Mouse (Mus musculus) cerebellum, postnatal 10 days (tissue): ENCODE data around the gene Car6.

ENCODE experiments used
- DNase-seq, 2 experiments: peaks; one replicate each; pipeline ENCODE4 v3.0.0; 2021; ENCODE audit warnings: mixed read lengths in 2 of 2

Gene Car6

DNA sequence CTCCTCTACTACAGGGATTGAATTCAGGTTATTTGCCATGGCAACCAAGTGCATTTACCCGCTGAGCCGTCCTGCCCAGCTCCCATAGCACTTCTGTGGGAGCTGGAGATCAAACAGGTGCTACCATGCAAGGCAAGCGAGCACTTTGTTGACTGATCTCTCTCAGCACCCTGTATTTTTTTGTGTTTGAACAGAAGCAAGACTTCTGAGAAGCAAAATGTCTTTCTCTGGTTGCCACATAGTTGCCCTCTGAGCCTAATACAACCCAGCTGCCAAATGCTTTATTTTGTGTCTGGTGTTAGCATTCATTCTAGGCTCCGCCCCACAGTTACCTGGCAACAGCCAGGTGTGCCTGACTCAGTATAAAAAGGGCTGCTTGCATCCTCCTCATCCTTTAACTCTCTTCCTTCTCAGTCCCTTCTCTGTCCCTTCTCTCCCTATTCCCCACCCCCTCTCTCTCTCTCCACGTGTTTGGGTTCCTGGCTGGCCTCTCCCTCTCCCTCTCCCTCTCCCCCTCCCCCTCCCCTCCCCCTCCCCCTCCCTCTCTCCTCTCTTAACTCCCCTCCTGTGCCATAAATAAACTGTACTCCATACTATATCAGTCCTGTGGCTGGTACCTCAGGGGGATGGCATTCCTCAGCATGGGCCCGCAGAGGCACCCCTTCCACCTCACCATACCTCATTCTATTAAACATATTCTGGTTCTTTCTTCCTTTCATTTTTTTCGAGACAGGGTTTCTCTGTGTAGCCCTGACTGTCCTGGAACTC lies 27.6 kb upstream of the Car6 start:
- no peak for DNase-seq

DNA sequence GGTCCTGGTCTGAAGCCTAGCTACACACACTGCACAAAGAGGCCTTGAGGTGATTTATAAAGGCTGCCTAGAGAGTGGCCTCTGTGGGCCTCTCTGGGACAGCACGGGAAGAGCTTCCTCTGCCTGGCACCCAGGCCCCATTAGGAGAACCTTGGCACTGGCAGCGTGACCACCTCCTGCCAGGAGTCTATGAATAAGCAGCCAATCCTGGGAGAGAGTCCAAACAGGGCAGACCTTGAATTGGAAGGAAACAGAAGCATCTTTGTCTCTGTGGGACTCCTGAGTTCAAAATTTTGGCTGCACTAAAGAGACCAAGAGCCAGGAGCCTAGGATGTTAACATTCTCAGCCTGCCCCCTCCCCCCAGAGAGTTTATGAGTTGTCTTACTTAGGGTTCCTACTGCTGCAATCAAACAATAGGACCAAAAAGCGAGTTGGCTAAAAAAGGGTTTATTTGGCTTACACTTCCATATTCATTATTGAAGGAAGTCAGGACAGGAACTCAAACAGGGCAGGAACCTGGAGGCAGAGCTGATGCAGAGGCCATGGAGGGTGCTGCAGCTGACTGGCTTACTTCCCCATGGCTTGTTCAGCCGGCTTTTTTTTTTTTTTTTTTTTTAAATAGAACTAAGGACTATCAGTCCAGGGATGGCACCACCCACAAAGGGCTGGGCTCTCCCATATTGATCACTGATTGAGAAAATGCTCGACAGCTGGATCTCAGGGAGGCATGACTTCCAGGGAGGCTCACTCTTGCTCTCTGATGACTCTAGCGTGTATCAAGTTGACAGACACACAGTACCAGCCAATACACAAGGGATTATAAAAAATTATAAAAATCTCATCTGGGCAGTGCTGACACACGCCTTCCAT lies 25.9 kb upstream of the Car6 start:
- peak; percentile 96 to 97 for DNase-seq

DNA sequence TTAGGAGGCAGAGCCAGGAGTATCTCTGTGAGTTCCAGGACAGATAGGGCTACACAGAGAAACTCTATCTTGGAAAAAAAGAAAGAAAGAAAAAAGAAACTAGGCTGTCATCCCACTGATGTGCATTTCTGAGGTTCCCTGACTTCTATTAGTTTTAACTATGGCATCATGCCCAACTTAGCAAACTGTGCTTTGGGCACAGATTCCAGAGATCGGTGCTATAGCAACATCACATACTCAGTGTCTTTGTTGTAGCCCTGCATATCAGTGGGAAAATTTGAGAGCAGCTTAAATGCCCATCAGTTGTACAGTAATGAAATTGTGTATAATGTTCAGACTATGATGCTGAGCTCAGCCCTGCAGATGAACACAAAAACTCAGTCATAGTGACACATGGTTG lies 24.6 kb upstream of the Car6 start:
- no peak for DNase-seq

DNA sequence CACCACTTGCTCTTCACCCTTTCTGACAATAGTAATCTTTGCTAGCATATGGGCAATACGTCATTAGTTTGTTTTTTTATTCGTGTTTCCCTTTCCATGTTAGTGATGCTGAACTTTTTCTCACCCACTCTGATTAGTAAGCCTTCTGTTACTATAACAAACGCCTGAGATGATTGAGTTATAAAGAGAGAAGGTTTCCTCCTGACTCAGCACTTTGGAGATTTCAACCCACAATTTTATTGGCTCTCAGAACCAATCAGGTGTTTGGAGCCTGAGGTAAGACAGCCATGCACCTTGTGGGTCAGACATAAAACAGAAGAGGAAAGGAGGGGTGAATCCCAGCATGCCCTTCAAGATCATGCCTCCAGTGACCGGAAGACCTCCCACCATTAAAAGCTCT lies 22.7 kb upstream of the Car6 start:
- DNase-seq, result no peak

DNA sequence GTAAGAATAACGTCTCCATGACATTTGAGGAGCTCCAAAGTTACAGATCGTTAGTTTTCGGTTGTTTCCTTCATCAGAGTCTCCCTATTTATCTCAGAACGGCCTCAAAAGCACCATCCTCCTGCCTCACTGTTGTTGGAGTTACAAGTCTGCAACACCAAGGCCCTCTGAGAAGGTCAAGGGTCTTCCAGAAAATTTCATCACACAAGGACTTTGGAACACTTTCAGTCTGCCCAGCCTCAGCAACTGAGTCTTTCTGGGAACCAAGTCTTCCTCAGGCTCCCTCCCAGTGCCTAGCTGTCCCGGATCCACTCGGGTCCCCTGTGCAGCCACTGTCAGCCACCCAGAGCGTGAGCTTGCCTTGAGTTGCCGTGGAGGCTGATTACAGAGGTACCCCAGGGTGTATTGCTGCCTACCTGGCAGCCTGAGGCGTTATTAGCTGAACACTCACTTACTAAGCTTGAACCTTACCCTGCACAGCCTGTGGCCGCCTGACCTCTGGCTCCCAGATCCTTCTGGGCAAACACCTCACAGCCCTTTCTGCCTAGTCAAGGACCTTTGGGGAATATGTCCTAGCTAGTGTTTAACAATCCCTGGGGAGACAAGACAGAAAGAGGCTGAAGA lies 20.0 kb upstream of the Car6 start:
- no peak for DNase-seq

DNA sequence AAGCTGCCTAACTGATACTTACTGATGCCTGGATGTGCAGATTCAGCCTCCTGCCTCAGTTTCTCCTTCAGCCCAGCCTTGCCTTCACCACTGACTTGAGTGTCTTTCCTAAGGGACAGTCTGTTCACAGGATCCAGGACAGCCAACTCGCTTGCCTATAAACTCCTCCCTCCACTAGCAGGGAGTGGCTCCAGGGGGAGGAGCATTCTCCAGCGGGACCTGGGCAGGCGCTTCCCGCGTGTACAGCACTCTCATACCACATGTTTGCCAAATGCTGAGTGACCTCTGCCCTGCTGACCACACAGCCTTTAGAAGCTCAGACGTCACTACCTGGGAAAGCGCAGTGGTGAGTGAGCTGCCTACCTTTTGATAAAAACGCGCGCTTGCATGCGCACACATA lies 19.5 kb upstream of the Car6 start:
- DNase-seq, result no peak

DNA sequence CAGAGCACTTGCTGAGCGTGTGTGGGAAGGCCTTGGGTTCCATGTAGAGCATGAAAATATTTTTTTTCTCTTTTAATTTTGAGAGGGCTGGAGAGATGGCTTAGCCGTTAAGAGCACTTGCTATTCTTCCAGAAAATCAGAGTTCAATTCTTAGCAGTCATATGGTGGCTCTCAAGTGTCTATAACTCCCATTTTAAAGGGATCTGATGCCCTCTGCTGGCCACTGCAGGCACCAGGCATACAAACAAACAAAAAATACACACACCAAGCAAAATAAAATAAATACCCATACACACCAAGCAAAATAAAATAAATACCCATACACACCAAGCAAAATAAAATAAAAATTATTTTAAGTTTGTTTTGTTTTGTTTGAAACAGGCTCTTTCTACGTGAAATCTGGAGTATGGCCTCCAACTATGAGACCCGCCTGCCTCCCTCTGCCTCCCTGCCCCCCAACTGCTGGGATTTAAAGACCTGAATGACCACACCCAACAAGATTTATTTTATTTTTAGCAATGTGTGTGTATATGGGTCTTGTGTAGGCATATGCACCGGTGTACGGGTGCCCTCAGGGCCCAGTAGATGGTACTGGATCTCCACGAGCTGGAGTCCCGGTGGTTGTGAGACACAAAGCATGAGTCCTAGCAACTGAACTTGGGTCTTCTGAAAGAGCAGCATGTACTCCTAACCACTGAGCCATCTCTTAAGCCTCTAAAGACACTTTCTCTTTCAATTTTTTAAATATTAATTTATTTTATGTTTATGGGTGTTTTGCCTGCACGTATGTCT lies 18.6 kb upstream of the Car6 start:
- DNase-seq, result peak; percentile 84 to 85

GRCm38 (mm10) chr4:150217935-150218334 lies 16.8 kb upstream of the Car6 start:
- DNase-seq, result no peak

- DNase-seq, result no peak
These were observed 16.0 kb upstream of the Car6 start for GRCm38 (mm10) chr4:150217042-150217554.

DNA sequence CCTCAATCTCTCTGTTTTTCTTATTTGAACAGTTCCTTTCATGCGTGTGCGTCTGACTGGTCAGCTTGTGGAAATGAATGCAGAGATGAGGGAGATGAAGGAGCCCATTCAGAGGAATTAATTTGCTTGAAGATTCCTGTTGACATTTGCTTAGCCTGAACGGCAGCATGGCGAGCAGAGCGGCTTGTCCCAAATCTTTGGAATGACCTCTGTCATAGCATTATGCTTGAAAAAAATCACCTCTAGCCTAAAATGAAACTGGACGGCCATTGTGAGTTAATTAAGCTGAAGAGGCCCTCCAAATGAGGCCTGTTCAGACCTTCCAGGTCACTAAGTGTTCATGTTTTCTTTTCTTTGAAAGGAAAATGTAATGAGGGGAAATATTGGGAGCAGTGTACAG lies 15.3 kb upstream of the Car6 start:
- no peak for DNase-seq

DNA sequence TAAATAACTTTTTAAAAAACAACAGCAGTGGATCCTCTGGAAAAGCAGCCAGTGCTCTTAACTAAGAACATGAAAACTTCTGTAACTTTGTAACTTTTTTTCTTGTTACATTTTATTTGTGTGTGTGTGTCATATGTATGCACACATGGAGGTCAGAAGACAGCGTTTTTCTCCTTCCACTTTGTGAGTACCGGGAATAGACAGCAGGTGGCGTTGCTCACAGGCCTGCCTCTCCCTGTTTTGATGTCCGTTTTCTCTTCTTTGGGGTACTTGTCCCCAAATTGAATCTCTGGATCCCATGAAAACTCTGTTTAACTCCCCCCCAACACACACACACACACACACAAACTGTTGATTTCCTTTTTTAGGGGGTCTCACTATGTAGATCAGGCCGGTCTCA lies 12.8 kb upstream of the Car6 start:
- DNase-seq, result no peak

GRCm38 (mm10) chr4:150212553-150212971 lies 11.4 kb upstream of the Car6 start:
- DNase-seq, result peak; percentile 64 to 68

DNA sequence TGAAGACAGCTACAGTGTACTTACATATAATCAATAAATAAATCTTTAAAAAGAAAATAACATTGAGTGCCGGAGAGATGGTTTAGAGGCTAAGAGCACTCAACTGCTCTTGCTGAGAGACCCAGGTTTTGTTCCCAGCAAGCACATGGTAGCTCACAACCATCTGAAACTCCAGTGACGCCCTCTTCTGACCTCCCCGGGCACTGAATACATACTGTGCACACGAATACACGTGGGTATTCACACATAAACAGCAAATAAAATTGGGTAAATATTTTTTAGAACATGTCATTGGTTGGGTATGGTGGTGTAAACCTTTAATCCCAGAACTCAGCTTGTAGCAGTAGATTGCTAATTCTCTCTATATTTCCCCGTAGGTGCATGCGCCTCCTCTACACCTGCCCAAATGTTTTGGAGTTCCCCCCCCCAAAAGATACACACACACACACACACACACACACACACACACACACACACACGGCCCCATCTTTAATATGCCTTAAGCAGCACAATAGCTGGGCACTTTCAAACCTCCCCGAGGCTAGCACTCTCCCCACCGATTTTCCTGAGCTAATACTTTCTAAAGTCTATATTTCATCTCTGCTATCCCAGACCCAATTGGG lies 10.9 kb upstream of the Car6 start:
- no peak for DNase-seq

DNA sequence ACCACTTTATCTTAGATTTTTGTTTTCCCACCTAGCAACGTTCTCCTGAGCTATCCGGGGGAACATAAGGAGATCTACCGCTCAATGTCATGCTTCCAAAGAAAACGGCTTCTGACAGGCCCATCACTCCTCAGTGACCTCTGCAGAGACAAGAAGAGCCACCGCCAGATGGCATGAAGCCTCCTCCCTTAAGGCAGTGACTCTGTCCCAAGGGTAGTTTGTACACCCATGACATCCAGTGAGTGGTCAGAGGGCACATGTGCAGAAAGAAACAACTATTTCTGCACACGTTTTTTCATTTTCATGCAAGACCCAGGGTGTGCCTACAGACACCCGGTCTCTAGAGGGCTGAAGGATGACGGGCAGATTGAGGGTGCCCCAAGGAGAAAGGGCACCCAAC lies 9.2 kb upstream of the Car6 start:
- peak in 1 of 2 experiments; percentile 33 for DNase-seq

- DNase-seq, result no peak
These were observed 8.6 kb upstream of the Car6 start for GRCm38 (mm10) chr4:150209751-150210150.

DNA sequence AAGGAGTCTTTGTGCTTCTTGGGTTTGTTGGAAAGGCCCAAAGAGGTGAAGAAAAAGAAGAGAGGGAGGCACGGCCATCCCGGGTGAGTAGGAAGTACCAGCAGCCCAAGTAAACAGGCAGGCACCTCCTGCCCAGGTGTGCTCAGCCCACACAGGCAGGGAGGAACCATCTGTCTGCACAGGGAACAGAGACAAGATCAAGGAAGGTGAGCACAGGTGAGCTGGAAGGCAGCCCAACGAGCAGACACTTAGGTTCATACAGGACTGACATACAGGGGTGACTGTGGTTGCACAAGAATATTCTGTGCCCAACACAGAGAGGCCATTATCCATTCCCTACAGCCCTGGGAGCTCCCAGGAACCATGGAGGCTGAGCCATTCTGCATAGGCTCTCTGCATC lies 3.7 kb upstream of the Car6 start:
- DNase-seq, result no peak

GRCm38 (mm10) chr4:150202702-150203101 lies 1.6 kb upstream of the Car6 start:
- DNase-seq, result no peak

DNA sequence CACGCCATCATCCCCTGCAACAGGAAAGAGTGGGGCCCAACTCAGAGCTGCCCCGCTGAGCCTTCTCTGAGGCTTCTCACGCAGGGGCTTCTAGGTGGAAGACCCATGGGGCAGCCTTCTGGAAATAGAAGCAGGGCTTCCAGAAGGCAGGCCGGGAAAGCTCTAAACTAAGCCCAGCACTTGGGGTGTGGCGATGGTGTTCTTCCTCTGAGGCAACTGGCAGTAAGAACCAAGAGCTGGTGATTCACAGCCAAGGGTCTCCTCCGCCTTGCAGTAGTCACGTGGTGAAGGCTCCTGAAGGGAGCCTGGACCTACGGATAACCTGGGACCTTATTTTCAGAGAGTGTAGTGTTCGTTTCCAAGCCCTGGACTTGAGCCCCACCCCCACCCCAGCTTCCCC lies 2.9 kb downstream of the Car6 start:
- no peak for DNase-seq

- peak; percentile 77 to 85 for DNase-seq
These were observed 7.2 kb downstream of the Car6 start for GRCm38 (mm10) chr4:150193915-150194314.

DNA sequence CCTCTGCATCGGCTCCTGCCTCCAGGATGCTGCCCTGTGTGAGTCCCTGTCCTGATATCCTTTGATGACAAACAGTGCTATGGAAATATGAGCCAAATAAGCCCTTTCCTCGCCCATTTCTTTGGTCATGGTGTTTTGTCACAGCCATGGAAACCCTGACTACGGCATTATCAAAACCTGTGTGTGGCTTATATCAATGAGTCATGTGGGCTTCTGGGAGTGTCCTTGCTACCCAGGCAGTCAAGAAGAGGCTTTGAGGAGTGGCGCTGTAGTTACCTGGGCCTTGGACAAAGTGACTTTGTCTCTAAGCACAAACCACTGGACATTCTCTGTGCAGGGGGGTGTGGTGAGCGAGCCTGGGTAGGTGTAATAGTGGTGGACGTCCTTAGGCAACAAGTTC lies 8.9 kb downstream of the Car6 start:
- no peak for DNase-seq

GRCm38 (mm10) chr4:150188236-150188635 lies 12.9 kb downstream of the Car6 start:
- no peak for DNase-seq

DNA sequence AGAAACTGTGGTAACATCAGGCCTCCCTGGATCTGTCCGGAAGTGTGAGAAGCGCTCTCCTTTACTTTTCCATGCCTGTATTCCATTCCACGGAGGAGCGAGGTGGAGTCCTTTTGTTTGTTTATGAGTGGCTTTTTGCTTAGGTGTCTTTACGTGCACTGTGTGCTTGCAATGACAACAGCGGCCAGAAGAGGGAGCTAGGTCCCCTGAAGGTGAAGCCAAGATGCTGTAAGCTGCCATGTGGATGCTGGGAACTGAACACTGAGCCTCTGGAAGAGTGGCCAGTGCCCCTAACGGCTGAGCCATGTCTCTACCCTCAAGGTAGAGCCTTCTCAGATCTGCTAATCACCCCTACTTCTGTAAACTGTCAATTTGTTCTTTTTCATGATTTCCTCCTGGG lies 19.8 kb downstream of the Car6 start:
- no peak for DNase-seq
